Mouse (Mus musculus): ENCODE measurements at regions not wholly inside any gene's neighbourhood (a gene's known extent, or its start where the extent isn't known, plus 50 kb on each side); places are given as distances from the start of the nearest gene placed in this dataset.

DNA sequence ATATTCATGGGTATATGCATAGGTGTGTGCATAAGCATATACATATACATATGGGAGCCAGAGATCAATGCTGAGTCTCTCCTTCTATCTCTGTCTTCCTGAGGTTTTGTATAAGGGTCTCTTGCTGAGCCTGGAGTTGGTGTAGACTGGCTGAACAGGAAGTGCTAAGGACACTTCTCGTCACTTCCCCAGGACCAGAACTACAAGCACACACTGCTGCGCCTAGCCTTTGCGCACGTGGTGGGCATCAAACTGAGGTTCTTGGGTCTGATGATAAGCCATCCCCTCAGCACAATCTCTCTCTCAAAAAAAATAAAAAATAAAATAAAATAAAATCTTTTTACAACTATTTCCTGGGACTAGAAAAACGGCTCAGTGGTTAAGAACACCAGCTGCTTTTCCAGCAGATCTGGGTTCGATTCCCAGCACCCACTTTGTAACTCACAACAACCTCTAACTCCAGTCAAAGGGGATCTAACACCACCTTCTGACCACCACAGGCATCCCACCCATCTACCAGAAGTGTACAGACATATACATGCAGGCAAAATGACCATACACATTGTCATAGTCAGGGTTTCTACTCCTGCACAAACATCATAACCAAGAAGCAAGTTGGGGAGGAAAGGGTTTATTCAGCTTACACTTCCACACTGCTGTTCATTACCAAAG, 55.1 kb upstream of the Cpm start:
- TF ChIP-seq CTCF (IDR thresholded peaks at IDR 0.05; ENCODE audit: low read depth) (no peak), EP300 (IDR thresholded peaks at IDR 0.05; ENCODE audit: low read depth) (no peak)
